Mouse (Mus musculus): Measurements from ENCODE around the gene Spen. TPM values are rescaled to one million over a fixed set of nuclear protein-coding genes. Genes with fewer than 3 reads are reported as not detected.

Spen gene
- polyA plus RNA-seq, 1 experiment from 2014 or later, result 6.2 TPM

DNA sequence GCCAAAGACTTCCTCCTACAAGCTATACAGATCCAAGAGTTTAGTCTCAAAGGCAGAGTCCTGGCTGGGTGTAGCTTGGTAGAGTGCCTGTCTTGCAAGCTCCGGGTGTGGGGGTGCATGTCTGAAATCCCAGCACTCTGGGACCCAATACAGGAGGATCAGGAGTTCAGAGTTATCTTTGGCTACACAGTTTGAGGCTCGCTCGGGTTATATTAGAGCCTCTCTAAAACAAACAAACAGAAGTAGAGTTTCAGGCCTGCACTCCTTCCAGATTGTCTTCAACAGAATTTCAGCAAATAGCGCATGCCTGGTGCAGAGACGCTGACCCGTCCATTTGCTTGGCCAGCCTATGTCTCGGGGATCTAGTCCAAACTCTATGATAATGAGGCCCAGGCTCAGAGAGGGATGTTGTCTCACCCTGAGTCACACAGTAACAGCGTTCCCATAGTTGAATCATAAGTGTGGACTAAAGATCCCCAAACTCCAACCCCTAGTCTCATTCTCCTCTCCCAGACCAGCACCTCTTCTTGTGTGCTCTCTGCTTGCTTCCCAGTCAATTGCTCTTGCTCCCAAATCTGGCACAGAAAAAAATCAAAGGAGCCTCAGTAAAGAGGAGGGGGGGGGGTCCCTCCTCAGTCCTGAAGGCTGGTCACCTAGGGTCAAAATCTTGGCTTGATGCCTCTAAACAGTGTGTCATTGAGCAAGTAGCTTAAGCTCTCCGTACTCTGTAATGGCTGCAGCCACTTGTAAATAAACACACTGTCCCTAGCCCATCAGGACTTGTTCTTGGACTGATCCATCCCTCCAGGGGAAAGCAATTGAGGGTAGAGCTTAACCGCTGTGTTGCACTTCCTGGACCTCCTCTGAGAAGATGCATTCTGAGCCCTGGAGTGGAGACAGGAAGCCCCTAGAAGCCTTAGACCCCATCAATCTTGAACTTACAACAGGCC lies 111.3 kb downstream of the Spen start:
- Histone ChIP-seq H3K4me1 (replicated peaks; ENCODE audit: insufficient read depth, low read length) (peaks cover 20% of the 10 kb centered on the region; the same call in 1 of the 2 replicates), H3K9ac (ENCODE audit: low read depth, low read length) (no peak overlapping the region), H3K36me3 (ENCODE audit: insufficient read depth, low read length) (no peaks in the 10 kb centered on the region), H3K27me3 (ENCODE audit: insufficient read depth, low read length) (no peaks in the 10 kb centered on the region), H3K9me3 (replicated peaks; ENCODE audit: low read length) (no peaks in the 10 kb centered on the region), H3K27ac (peak overlapping the region; percentile 79), H3K4me3 (replicated peaks; ENCODE audit: low read depth, low read length) (no peak overlapping the region), H3K4me2 (ENCODE audit: low read length) (no peak overlapping the region)
- no peak for ATAC-seq (replicated peaks; ENCODE audit: low FRiP score, low read depth)
- DNase-seq (ENCODE audit: low spot score), result no peak
- WGBS, result 71% methylated on average over 10 of the region's 10 CpGs
- TF ChIP-seq CTCF (IDR thresholded peaks at IDR 0.05; ENCODE audit: low read depth), result no peak

DNA sequence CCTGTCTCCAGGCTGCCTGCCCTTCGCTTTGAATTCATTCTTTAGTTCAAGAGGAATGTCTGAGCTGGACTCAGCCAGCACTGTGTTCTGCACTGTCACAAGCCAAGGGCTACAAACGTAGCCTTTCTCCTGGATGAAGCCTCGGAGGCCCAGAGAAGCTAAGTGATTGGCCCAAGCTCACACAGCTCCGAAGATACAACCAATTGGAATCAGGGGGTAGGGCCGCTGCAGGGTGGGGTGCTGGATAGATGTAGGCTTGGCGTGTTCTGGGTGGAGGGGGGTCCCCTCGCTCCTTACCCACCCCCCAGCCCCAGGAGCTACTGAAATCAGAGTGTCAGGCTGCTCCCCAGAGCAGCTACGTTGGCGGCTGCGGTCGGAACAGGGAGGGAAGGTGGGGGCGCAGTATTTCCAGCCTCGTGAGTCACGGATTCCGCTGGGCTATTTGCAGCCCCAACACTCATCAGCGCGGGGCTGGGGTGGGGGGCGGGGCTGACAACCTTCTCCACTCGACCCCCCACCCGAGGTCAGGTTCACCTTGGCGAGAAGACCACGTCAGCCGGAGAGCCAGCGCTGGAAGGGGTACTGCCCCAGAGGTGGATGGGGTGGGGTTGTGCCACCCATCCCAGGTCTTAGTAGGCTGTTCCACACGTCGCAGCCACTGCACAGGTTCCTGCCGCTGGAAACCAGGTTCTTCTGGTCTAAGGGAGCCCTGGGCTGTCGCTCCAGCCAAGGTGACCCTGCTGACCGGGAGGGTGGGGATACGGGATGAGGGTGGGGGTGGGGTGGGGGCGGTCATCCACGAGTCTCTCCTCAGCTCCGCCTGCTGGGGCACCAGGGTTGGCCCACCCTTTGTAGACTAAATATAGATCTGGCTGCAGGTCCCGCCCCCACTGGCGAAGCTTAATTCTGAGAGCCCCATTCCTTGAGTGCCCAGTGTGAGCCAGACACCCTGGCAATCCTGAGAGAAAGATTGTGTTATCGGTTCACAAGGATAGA lies 112.6 kb downstream of the Spen start:
- no peak for TF ChIP-seq CTCF (IDR thresholded peaks at IDR 0.05; ENCODE audit: low read depth)
- 4% methylated on average over 35 of the region's 36 CpGs for WGBS
- no peaks in the 10 kb centered on the region for H3K9me3 ChIP-seq (replicated peaks; ENCODE audit: low read length)

DNA sequence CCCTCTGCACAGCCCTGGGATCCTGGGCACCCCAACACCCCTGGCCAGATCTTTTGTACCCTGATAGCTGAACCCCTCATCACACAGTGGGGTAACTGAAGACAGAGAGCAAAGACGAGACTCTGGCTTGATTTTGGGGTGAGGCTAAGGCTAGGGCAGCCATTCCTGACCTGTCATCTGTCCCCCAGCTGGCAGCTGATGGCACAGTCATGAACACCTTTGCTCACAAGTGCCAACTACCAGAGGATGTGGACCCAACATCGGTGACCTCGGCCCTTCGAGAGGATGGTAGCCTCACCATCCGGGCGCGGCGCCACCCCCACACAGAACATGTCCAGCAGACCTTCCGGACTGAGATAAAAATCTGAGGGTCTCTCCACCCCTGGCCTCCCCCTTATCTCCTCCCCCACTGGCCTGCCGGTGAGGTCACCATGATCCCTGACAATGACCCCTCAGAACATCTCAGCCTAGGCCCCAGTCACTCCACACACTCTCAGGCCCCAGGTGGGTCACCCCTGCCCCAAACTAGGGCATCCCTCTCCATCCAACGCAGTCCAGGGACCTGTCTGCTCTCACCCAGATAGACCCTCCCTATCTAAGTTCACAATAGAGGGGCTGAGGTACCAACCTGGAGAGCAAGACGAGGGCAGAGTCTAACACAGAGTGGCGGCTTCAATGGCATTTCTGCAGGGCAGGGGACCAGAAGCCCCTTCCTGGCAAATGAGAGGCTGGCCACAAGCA lies 114.5 kb downstream of the Spen start:
- Histone ChIP-seq H3K4me1 (replicated peaks; ENCODE audit: insufficient read depth, low read length) (peaks cover 40% of the 10 kb centered on the region), H3K27me3 (ENCODE audit: insufficient read depth, low read length) (no peaks in the 10 kb centered on the region), H3K9me3 (replicated peaks; ENCODE audit: low read length) (no peaks in the 10 kb centered on the region), H3K9ac (ENCODE audit: low read depth, low read length) (no peak overlapping the region), H3K36me3 (ENCODE audit: insufficient read depth, low read length) (no peaks in the 10 kb centered on the region), H3K27ac (no peak overlapping the region), H3K4me2 (ENCODE audit: low read length) (no peak overlapping the region), H3K4me3 (replicated peaks; ENCODE audit: low read depth, low read length) (no peak overlapping the region)
- DNase-seq (ENCODE audit: low spot score), result no peak
- no peak for TF ChIP-seq CTCF (IDR thresholded peaks at IDR 0.05; ENCODE audit: low read depth)
- WGBS, result 82% methylated on average over 13 of the region's 13 CpGs
- no peak for ATAC-seq (replicated peaks; ENCODE audit: low FRiP score, low read depth)

More for the DNA sequence above, 112.6 kb downstream of the Spen start:
- Histone ChIP-seq H3K9ac (ENCODE audit: low read depth, low read length) (peak overlapping the region; percentile 55), H3K4me3 (replicated peaks; ENCODE audit: low read depth, low read length) (peak overlapping the region; percentile 34), H3K4me2 (ENCODE audit: low read length) (peak overlapping the region; percentile 82), H3K4me1 (replicated peaks; ENCODE audit: insufficient read depth, low read length) (peaks cover 28% of the 10 kb centered on the region), H3K36me3 (ENCODE audit: insufficient read depth, low read length) (no peaks in the 10 kb centered on the region), H3K27ac (peak overlapping the region; percentile 79), H3K27me3 (ENCODE audit: insufficient read depth, low read length) (no peaks in the 10 kb centered on the region)
- ATAC-seq (replicated peaks; ENCODE audit: low FRiP score, low read depth) (peak; percentile 85), DNase-seq (ENCODE audit: low spot score) (peak; percentile 48)

DNA sequence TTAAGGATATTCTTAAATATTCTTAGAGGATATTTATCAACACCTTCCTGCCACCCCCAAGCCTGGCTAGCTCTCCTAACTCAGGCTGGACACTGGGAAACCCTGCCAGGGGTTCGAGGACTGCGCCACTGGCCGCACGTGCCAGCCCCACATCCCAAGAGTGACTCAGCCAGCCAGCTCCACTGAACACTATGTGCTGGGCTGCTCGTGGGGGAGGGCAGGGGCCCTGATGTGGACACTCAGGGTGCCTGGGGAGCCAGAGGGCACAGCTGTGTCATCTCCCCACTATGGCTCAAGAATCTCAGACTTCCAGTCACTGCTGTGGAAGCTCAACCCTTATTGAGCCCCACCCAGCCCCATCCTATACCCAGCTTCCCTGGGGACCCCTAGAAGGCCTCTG lies 115.1 kb downstream of the Spen start:
- no peak for TF ChIP-seq CTCF (IDR thresholded peaks at IDR 0.05; ENCODE audit: low read depth)
- no peak overlapping the region for H3K4me3 ChIP-seq (replicated peaks; ENCODE audit: low read depth, low read length)
- H3K36me3 ChIP-seq (ENCODE audit: insufficient read depth, low read length), result no peaks in the 10 kb centered on the region
- H3K9ac ChIP-seq (ENCODE audit: low read depth, low read length), result no peak overlapping the region
- no peak overlapping the region for H3K27ac ChIP-seq
- H3K4me1 ChIP-seq (replicated peaks; ENCODE audit: insufficient read depth, low read length), result peaks cover 40% of the 10 kb centered on the region
- WGBS, result 77% methylated on average over 5 of the region's 5 CpGs
- no peaks in the 10 kb centered on the region for H3K9me3 ChIP-seq (replicated peaks; ENCODE audit: low read length)
- ATAC-seq (replicated peaks; ENCODE audit: low FRiP score, low read depth) (no peak), DNase-seq (ENCODE audit: low spot score) (no peak)
- no peaks in the 10 kb centered on the region for H3K27me3 ChIP-seq (ENCODE audit: insufficient read depth, low read length)
- H3K4me2 ChIP-seq (ENCODE audit: low read length), result no peak overlapping the region

DNA sequence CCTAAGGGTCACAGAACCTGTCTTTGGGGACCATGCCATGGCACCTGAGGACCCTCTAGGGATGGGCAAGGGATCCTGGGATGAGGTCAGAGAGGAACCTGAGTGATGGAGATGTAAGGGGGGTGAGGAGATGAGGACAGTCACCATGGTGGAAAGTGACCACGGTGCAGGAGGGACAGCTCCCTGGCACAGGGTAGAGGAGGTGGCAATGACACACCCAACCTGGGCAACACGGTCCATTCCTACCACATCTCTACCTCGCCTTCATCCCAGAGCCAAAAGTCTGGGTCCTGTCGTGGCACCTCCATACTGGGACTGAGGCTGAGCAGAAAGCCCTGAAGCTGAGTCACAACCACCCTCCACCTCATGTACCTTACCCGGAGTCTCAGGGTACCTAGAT lies 115.6 kb downstream of the Spen start:
- no peak overlapping the region for H3K4me3 ChIP-seq (replicated peaks; ENCODE audit: low read depth, low read length)
- no peaks in the 10 kb centered on the region for H3K27me3 ChIP-seq (ENCODE audit: insufficient read depth, low read length)
- H3K36me3 ChIP-seq (ENCODE audit: insufficient read depth, low read length), result no peaks in the 10 kb centered on the region
- WGBS, result 85% methylated on average over 5 of the region's 5 CpGs
- no peak for TF ChIP-seq CTCF (IDR thresholded peaks at IDR 0.05; ENCODE audit: low read depth)
- no peak overlapping the region for H3K9ac ChIP-seq (ENCODE audit: low read depth, low read length)
- no peak overlapping the region for H3K27ac ChIP-seq
- DNase-seq (ENCODE audit: low spot score) (no peak), ATAC-seq (replicated peaks; ENCODE audit: low FRiP score, low read depth) (no peak)
- no peak overlapping the region for H3K4me2 ChIP-seq (ENCODE audit: low read length)
- H3K4me1 ChIP-seq (replicated peaks; ENCODE audit: insufficient read depth, low read length), result peaks cover 40% of the 10 kb centered on the region
- H3K9me3 ChIP-seq (replicated peaks; ENCODE audit: low read length), result no peaks in the 10 kb centered on the region
